Mouse (Mus musculus): Measurements from ENCODE around the gene Fndc3b. TPM values are rescaled to one million over a fixed set of nuclear protein-coding genes. Genes with fewer than 3 reads are reported as not detected.
"Not testable (repeated sequence)": the region's sequence is repeated elsewhere in the genome, so short reads cannot be mapped to it uniquely, and the experiment has no call there.

The Fndc3b gene
- total RNA-seq, 2 experiments from 2014 or later = 24.0 TPM

GRCm38 (mm10) chr3:27518935-27519334 lies 192.2 kb downstream of the Fndc3b start:
- DNase-seq (ENCODE audit: low spot score in 2 of 2) = no peak

DNA sequence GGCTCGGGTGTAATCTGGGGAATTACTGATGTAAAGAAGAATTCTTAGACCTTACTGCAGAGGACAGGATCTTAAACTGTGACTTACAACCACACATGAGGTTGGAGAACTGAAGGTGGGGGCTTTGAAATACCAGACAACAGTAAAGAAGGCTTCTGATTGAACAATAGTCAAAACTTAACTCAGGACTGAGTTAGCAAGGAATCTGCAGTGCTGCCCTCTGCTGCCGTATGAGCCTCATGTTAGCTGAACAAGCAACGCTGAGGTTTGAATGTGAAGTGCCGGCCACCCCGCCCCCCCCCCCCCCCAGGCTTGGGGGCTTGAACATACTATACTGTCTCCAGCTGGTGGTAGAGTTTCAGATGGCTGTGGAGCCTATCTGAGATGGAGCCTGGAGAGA lies 194.6 kb downstream of the Fndc3b start:
- no peak for DNase-seq (ENCODE audit: low spot score in 2 of 2)

GRCm38 (mm10) chr3:27511765-27512164 lies 199.3 kb downstream of the Fndc3b start:
- peak; percentile 19 to 25 for DNase-seq (ENCODE audit: low spot score in 2 of 2)

DNA sequence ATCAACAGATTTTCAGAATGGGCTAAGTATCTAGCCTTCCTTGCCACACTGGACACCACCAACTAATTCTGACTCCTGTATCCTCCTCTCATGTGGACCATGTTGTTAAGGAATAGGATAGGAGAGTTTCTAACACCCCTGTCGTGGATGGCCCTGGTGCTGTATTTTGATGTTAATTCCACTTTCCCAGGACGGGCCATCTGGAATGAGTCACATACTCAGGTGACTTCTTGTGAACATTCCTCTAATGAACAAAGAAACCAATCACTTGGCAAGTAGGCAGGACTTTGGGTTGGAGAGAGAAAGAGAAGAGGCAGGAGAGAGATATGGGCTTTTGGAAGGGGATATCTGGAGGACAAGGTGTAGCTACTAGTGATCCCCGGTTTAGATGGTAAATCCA lies 204.2 kb downstream of the Fndc3b start:
- no peak for DNase-seq (ENCODE audit: low spot score in 2 of 2)

DNA sequence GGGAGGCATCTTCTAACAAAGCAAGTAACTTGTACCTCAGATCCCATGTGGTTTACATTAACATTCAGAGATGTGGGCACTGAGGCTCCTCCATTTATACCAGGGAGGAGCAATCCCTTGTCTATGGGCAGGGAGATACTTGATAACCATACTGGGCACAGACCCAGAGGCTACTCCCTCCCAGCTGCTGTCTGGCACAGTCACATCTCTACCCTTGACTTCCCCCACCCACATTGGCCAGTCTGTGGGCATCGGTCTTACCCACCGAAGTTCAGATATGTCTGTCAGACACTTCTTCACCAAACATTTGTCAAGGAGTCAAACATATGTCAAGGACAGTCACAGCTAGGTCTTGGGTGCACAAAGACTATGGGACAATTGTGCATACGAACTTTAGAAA lies 205.5 kb downstream of the Fndc3b start:
- no peak for DNase-seq (ENCODE audit: low spot score in 2 of 2)

GRCm38 (mm10) chr3:27503279-27504038 lies 207.6 kb downstream of the Fndc3b start:
- peak; percentile 24 to 48 for DNase-seq (ENCODE audit: low spot score in 2 of 2)

GRCm38 (mm10) chr3:27495296-27496073 lies 215.6 kb downstream of the Fndc3b start:
- DNase-seq (ENCODE audit: low spot score in 2 of 2) = no peak

DNA sequence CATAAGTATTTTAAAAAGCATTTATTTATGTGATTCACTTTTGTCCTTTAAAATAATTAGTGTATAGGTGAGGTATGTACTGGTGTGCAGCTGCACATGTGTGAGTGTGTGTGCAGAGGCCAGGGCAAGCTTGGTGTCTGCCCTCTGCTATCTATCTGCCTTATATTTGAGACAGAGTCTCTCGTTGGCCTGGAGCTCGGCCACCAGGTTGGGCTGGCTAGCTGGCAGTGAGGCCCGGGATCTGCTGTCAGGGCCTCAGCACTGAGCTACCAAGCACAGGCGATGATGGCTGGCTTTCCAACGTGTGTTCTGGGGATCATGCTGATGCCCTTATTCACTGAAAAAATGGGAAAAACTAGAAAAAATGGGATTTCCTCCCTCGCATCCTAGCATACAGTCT lies 216.4 kb downstream of the Fndc3b start:
- no peak for DNase-seq (ENCODE audit: low spot score in 2 of 2)

DNA sequence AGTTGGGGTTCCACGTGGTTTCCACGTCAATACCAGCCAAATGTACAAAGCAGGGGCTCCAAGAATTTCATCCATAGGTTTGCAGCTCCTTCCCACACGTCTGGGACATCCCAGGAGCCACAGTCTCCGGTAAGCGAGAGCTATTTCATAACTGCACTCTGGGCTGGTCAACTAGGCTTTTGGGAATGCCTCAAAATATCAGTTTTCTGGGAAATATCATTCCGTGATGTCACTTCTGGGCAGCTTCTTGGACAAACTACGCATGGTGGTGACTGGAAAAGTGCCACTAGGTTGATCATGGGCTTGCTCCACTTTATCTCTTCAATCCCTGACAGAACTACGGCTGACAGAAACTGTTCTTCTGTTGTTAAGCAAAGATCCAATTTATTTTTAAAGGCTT lies 217.0 kb downstream of the Fndc3b start:
- no peak for DNase-seq (ENCODE audit: low spot score in 2 of 2)

GRCm38 (mm10) chr3:27491821-27492220 lies 219.3 kb downstream of the Fndc3b start:
- DNase-seq (ENCODE audit: low spot score in 2 of 2) = no peak

- DNase-seq (ENCODE audit: low spot score in 2 of 2) = no peak
Observed at GRCm38 (mm10) chr3:27491367-27491766, 219.7 kb downstream of the Fndc3b start.

- DNase-seq (ENCODE audit: low spot score in 2 of 2) = no peak
Observed at GRCm38 (mm10) chr3:27490891-27491290, 220.2 kb downstream of the Fndc3b start.

DNA sequence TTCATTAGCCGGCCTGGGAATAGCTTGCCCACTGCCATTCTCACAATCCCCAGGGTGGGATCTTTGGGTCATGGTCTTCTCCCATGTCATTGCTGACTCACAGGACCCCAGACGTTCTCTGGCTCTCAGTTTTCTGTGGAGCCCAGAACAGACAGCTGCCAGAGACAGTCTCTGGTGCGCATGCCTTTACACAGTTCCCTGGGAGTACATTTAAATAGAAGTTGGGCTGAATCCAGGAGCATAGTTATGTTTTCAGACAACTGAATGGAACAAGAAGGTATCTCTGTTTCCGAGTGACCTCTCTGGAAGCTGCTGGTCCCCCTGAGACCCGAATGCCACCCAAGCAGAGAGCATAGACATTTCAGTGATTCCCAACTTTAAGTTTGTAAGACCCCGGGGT lies 221.6 kb downstream of the Fndc3b start:
- DNase-seq (ENCODE audit: low spot score in 2 of 2) = no peak

DNA sequence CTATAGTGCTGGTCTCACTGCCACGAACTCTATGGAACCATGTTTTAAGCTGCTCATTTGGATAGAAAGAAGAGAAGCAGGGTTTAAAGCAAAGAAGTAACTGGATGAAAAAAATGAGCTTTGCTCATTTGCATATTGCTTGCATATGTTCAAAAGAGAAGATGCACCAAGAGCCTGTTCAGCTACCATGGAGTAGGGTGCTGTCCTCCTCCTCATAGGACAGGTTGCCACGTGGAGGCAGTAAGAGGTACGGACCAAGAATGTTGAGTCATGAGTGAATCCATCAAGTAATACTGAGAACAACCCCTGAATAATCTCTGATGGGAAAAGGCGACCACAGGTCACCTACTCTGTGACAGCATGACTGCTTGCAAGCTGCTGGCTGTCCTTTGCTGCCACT lies 226.0 kb downstream of the Fndc3b start:
- DNase-seq (ENCODE audit: low spot score in 2 of 2) = no peak

DNA sequence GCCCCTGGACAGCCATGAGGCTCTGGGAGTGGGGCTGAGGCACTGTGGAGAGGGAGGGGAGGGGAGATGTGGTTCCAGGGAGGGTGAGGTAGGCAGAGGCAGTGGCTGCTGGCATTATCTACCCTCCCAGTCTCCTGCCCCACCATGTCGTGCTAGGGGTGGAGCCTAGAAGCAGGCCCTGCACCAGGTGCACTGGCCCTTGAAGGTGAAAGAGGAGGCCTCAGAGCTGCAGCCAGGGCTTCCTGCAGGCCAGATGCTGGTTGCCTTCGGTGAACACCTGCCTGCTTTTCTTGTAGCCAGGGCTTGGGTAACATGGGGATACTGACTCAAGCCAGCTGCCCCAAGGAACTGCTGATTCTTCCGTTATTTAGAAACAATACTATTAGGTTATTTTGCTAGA lies 226.4 kb downstream of the Fndc3b start:
- no peak for DNase-seq (ENCODE audit: low spot score in 2 of 2)

DNA sequence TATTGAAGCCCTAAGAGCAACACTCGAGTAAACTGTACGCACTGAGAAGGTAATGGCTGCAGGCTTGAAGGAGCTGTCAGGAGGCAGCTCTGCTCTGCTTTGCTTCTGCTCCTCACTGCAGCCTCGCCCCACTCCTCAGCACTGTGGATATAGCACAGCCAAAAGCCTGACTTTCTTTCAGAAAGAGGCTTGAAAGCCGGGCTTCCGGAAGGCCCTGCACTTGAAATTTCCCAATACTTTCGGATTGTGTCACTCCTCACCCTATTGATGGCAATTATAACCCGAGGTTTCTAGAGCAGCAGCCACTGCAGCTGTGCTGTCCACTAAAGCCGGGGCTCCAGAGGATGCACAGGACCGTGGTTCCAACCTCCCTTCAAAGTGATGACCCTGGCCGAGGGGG lies 227.3 kb downstream of the Fndc3b start:
- no peak for DNase-seq (ENCODE audit: low spot score in 2 of 2)

GRCm38 (mm10) chr3:27483321-27483720 lies 227.8 kb downstream of the Fndc3b start:
- no peak for DNase-seq (ENCODE audit: low spot score in 2 of 2)

- DNase-seq (ENCODE audit: low spot score in 2 of 2) = no peak
Observed at GRCm38 (mm10) chr3:27481738-27482137, 229.4 kb downstream of the Fndc3b start.

GRCm38 (mm10) chr3:27479378-27479777 lies 231.7 kb downstream of the Fndc3b start:
- DNase-seq (ENCODE audit: low spot score in 2 of 2) = no peak

DNA sequence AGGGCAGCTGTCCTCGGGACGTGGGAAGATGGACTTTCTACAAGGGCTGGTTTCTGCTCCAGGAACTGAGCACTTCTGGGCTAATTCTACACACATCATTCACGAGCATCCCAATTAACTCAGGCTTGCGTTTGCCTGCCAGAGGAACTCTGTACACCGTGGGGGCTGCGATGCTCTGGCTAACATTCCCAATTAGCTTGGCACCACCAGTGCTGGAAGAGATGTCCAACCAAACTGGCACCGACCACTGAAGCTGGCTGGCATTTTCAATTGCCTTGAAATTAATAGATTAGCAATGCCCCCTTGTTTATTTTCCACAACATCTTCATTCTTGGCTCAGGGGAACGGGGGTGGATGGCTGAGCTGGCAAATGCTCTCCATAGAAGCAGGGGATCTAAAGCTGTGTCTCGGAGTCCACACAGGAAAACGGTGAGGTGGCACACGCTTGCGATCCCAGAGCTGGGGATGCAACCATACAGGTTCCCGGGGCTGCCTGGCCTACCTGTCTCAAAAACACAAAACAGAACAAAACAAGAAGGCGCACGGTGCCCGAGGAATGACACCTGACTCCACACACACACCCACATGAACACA lies 232.4 kb downstream of the Fndc3b start:
- DNase-seq (ENCODE audit: low spot score in 2 of 2) = no peak

DNA sequence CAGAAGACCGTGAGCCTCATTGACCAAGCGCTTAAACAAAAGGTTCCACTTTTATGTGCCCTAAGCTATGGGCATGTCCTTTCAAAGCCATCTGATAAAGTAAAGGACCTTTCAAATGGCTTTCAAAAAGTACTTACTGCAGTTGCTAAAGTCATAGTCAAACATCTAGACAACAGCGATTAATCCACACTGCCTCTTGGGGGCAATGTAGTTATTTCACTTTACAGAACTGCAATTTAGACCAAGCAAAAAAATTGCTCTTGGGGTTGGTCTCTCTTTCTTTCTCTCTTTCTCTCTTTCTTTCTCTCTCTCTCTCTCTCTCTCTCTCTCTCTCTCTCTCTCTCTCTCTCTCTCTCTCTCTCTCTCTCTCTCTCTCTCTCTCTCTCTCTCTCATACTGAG lies 233.4 kb downstream of the Fndc3b start:
- DNase-seq (ENCODE audit: low spot score in 2 of 2) = not testable (repeated sequence)

GRCm38 (mm10) chr3:27475899-27476298 lies 235.2 kb downstream of the Fndc3b start:
- DNase-seq (ENCODE audit: low spot score in 2 of 2) = no peak

Measured in left cerebral cortex, adult 18-20 months (tissue).